Mouse (Mus musculus) brain, adult 10 weeks (tissue): ENCODE results near the gene Olfr1279. TPM values are rescaled to one million over a fixed set of nuclear protein-coding genes. Genes with fewer than 3 reads are reported as not detected.

Experiments
- polyA plus RNA-seq: library from polyadenylated mRNA; stranded (reverse); fragments of 350-450 nt; fragmentation: Illumina TruSeq; extraction: RNeasy Lipid Tissue Mini Kit (QIAGEN cat#74804); gene quantifications from one replicate; pipeline ENCODE4 v1.2.3, GENCODE M21; 2015; ENCODE audit warnings: low read depth, low replicate concordance

Gene Olfr1279
- polyA plus RNA-seq = not detected

GRCm38 (mm10) chr2:111300374-111300773, at the start of gene Olfr1279:
Olfr1279 (plus strand) TSS chr2:111300635.

DNA sequence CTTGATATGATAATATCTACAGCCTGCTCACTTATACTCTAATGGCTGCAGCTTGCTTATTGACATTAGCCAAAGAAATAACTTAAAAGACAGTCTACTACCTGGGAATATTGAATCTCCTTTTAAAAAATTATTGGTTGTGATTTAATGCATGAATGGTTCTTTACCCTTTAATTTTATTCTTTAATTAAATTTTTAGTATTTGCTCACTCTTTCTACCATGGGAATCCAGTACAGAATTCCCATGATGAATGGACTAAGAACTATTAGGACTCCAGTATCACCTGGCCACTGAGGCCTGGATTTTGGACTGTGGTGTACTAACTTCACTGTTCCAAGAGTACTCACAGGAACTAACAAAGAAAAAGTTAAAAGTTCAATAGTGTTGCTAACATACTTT, 46.2 kb upstream of the Olfr1279 start, which contains the start of gene Olfr1276:
Olfr1276 (plus strand) TSS at position 301 of the 400 bp plus-strand sequence.

GRCm38 (mm10) chr2:111274006-111274405, 26.4 kb upstream of the Olfr1279 start, which contains the start of gene Olfr1277:
Olfr1277 (minus strand) TSS chr2:111274106.

GRCm38 (mm10) chr2:111289836-111290235, 10.6 kb upstream of the Olfr1279 start, which contains the start of gene Olfr1278:
Olfr1278 (plus strand) TSS chr2:111290136.

DNA sequence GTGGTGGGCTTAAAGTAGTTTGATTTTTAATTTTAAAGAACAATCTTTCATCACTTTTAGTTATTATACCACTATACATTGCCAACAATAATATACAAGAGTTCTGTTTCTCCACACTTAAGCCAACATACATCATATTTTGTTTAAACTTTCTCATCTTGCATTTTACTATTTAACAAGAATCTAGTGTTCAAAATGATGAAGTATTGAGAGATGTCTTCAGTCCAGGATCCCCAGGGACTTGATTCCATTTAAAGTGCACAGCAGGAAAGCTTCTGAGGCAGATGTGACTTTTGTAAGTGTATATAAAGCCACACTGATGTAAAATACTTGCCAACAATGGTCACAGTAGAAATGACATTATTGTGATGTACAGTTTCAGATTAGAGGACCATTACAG, 13.3 kb downstream of the Olfr1279 start, which contains the start of gene Olfr1280:
Olfr1280 (plus strand) TSS at position 301 of the 400 bp plus-strand sequence.

DNA sequence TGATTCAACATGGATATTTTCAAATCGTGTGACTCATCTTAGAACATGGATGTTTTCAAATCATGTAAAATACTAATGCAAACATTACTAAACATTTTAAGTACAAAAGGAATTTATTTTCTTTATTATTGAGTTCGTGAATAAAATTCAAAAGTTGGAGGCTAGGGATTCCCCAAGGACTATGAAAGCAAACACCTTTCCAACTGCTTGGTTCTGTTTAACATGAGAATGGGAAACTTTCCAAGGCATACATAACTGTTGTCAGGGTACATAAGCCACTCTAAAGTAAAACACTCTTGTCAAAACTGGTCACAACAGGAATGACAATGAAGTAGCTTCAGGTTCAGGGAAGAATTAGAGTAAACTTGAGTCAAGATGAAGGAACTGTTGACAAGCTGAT, 25.8 kb downstream of the Olfr1279 start, which contains the start of gene Olfr1281:
Olfr1281 (plus strand) TSS at position 301 of the 400 bp plus-strand sequence.

DNA sequence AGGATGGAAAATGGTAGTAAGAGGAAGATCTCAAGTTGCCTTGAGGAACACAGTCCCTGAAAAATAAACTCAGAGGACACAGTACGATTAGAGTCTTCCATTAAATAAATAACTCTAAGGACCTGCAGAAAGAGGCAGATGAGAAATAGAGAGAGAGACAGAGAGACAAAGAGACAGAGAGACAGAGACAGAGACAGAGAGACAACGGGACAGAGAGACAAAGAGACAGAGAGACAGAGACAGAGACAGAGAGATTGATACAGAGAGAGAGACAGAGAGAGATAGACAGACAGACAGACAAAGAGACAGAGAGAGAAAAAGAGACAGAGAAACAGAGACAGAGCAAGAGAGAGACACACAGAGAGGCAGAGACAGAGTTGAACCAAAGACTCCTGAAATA, 35.5 kb downstream of the Olfr1279 start, which contains the start of gene Olfr1282:
Olfr1282 (minus strand) TSS at position 101 of the 400 bp plus-strand sequence.

Other genes with a start within 250 kb of the Olfr1279 start
- not detected for gene Gm13941, start 194.7 kb upstream of the Olfr1279 start, polyA plus RNA-seq
- gene Gm15130, start 147.7 kb upstream of the Olfr1279 start, polyA plus RNA-seq = not detected
- not detected for gene 4930430A15Rik, start 71.0 kb upstream of the Olfr1279 start, polyA plus RNA-seq
- not detected for gene Olfr1275, start 65.3 kb upstream of the Olfr1279 start, polyA plus RNA-seq
- not detected for gene Olfr1276, start 46.1 kb upstream of the Olfr1279 start, polyA plus RNA-seq
- not detected for gene Olfr1277, start 26.5 kb upstream of the Olfr1279 start, polyA plus RNA-seq
- gene Olfr1278, start 10.5 kb upstream of the Olfr1279 start, polyA plus RNA-seq = not detected
- gene Olfr1280, start 13.4 kb downstream of the Olfr1279 start, polyA plus RNA-seq = not detected
- gene Olfr1281, start 25.9 kb downstream of the Olfr1279 start, polyA plus RNA-seq = not detected
- not detected for gene Olfr1282, start 35.4 kb downstream of the Olfr1279 start, polyA plus RNA-seq
- not detected for gene Olfr1283, start 66.2 kb downstream of the Olfr1279 start, polyA plus RNA-seq
- gene Olfr1284, start 74.9 kb downstream of the Olfr1279 start, polyA plus RNA-seq = not detected
- gene Olfr1286, start 122.5 kb downstream of the Olfr1279 start, polyA plus RNA-seq = not detected
- not detected for gene Olfr1287, start 148.5 kb downstream of the Olfr1279 start, polyA plus RNA-seq
- not detected for gene Olfr1288, start 173.5 kb downstream of the Olfr1279 start, polyA plus RNA-seq
- gene Olfr1289, start 180.2 kb downstream of the Olfr1279 start, polyA plus RNA-seq = not detected
- gene Olfr1290, start 193.2 kb downstream of the Olfr1279 start, polyA plus RNA-seq = not detected
- not detected for gene Olfr1291-ps1, start 196.5 kb downstream of the Olfr1279 start, polyA plus RNA-seq
- gene Olfr1293-ps, start 224.6 kb downstream of the Olfr1279 start, polyA plus RNA-seq = not detected
- not detected for gene Olfr1294, start 239.7 kb downstream of the Olfr1279 start, polyA plus RNA-seq